Mouse (Mus musculus) cerebellum, postnatal 10 days (tissue): ENCODE results near the gene Olfr697.
"Not testable (repeated sequence)": the region's sequence is repeated elsewhere in the genome, so short reads cannot be mapped to it uniquely, and the experiment has no call there.

Experiments used
- DNase-seq, 2 experiments: peaks; one replicate each; pipeline ENCODE4 v3.0.0; 2021; ENCODE audit warnings: mixed read lengths in 2 of 2

Gene Olfr697

DNA sequence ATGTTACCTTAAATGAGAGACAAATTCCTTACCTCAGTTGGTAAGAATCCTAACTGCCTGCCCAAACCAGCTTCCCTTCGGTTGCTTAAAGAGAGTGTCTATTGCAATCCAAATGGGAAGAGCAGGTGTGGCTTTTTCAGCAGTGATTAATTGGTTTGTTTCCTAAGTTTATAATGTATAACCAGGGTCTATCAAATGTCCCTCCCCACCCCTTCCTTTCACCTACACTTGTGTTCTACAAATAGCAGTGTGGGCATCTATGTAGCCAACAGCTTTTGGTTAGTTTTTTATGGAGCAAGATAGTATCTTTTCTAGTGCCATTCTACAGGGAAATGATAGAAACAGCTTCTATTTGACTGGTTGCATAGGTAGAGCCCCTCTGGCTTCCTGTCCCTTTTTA, at the start of gene Olfr697:
Gene Olfr697 (minus strand): TSS at position 101 of the 400 bp plus-strand sequence.
- no peak for DNase-seq

DNA sequence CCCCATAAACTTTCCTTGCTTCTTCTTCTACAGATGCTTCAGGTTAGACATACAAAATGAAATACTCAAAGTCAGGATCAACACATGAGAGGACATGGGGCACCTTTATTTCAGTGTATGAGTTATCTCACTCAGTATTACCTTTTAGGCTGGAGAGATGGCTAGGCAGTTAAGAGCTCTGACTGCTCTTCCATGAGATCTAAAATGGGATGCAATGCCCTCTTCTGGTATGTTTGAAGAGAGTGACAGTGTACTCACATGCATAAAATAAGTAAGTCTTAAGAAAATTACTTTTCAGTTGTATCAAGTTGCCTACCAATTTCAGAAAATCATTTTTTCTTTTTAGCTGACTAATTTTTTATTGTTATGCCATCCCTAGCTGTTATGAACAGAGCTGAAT, 46.1 kb upstream of the Olfr697 start:
- DNase-seq = no peak

DNA sequence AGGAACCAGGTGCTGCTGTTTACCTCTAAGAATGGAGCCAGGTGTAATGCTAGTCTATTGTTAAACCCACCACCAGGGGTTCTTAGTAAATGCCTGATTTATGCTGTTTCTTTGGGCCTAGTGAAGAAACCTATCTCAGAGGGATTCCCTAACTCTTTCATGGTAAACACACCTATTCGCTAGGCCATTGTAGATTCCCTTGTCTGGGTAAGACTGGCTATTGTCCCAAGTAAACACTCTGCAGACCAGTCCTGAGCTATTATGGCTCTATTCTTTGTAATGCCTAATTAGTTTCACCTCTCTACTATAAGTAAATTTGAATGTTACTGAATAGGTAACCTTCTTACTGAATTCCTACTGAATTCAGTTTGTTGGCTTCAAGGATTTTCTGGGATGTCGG, 18.8 kb upstream of the Olfr697 start:
- not testable (repeated sequence) for DNase-seq

DNA sequence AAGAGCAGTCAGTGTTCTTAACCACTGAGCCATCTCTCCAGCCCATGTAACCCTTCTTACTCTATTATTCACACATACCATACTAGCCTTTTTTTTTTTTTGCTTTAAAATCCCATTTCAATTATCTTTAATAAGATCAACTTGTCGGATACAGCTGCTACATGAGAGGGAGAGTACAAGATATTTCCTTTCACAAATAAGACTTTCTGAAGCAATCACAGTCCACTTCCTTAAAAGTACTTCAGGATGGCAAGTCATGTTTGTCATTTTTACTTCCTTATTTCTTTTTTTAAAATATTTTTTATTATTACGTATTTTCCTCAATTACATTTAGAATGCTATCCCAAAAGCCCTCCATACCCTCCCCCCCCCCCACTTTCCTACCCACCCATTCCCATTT, 16.6 kb upstream of the Olfr697 start:
- no peak for DNase-seq

DNA sequence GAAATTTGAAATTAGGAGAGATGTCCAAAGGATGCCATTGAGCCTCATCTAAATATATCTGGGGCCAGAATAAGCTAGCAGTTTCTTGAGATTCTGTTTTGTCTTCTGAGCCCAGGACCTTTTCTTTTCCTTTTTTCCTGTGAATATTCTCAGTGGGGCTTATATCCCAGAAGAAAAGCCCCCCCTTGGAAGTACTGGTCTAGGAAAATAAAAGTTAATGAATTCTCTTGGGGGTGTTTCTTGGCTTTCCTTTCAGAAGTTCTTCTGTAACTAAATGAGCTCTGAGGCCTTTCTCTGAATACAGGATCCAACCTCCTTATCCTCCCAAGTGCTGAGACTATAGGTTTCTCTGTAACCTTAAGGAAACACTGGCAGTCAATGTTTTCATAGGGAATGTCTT, 13.1 kb upstream of the Olfr697 start, which contains the start of gene Olfr698:
Gene Olfr698 (minus strand): TSS at position 101 of the 400 bp plus-strand sequence.
- DNase-seq = no peak

DNA sequence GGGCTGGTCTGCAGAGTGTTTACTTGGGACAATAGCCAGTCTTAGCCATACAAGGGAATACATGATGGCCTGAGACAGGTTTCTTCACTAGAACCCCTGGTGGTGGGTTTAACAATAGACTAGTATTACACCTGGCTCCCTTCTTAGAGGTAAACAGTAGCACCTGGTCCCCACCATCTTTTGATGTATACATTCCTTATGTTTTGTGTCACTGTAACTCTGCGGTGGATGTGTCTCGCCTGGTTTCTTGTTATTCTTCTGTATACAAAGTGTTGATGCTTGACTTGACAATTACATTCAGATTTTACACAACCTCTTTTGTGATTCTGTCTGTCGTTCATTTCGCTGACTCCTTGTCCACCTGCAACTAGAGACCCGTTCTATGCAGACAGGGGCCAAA, 3.6 kb upstream of the Olfr697 start:
- no peak for DNase-seq

DNA sequence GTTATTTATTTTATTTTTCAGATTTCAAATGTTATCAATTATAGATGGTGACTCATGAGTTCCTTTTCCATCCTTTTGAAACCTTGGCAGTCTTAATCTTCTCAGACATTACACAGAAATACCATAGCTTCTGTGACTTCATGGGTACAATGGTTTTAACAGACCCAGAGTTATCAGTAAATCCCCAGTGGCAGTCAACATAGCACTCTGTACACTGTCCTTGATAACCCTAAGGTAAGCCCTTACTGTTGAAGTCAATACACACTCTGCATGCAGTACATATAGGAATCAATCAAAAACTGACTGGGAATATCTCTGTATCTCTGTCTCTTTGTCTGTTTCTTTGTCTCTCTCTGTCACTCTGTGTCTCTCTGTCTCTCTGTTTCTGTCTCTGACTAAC, 5.2 kb downstream of the Olfr697 start:
- no peak for DNase-seq

DNA sequence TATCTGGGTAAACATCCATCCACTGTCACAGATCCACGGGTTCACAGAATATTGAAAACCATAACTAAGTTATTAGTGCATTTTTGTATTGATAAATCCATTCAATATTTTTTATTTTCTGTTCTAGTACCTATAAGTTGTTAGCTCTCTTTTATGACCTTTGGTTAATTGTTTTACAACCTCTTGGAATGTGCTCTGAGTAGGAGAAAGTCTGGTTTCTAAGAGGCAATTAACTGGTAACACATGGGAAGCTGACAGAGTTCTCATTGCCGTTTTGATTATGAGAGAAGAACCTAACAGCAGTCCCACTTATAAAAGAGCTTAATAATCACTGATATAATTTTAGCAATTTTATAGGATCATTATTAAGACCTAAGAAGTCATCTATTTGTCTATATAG, 8.5 kb downstream of the Olfr697 start:
- no peak for DNase-seq

DNA sequence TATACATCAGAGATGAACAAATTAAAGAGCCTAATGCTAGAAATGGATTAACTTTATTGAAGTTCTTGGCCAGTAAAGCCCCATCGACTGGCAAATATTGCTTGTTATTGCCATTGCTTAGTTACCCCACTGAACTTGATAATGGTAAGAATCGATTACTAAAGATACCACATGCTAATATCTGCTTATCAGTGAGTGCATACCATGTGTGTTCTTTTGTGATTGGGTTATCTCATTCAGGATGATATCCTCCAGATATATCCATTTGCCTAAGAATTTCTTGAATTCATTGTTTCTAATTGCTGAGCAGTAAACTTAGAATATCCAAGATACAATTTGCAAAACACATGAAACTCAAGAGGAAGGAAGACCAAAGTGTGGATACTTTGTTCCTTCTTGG, 16.6 kb downstream of the Olfr697 start:
- DNase-seq = not testable (repeated sequence)

DNA sequence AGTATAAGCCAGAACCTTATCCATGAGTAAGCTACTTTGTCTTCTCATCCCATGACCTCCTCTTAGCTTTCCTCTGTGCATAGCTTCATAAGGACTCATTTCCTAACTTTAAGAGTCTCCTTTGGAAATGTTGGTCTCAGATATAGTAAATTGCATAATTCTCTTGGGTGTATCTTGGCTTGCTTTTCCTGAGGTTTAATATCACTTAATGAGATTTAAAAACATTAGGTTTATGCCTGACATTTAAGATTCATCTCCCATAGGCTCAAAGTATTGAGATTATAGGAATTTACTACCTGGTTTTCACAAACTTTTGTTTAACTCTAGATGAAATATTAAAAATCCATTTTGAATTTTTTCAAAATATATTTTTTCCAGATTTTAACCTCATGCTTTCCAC, 25.9 kb downstream of the Olfr697 start, which contains the start of gene Olfr695:
Gene Olfr695 (minus strand): TSS at position 101 of the 400 bp plus-strand sequence.
- no peak for DNase-seq

DNA sequence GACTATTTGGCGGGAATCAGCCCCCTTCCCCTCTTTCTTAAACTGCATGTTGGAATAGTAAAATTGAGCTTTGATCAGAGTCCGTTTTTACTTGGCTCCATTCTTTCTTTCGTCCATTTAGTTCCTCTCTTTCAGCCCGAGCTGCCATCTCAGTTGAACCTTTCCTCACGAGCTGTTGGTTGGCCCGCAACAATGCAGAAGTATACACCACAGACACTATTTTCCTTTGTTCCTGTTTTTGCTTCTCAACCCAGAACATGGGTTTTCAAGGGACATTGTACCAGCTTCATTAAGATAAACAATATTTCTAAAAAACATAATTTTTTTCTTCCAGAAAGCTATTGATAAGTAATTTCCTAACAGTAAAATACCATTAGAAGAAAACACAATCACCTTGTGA, 30.8 kb downstream of the Olfr697 start:
- DNase-seq = no peak

DNA sequence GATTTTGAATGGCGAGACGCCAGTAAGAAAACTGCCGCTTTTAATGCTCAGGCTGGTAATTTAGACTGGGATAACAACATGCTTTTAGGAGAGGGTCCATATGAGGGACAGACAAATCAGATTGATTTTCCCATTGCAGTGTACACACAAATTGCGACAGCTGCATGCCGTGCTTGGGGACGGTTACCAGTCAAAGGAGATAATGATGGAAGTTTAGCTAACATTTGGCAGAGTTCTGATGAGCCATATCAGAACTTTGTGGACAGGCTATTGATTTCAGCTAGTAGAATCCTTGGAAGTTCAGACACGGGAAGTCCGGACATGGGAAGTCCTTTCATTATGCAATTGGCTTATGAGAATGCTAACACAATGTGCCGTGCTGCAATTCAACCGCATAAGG, 34.5 kb downstream of the Olfr697 start:
- DNase-seq = not testable (repeated sequence)

DNA sequence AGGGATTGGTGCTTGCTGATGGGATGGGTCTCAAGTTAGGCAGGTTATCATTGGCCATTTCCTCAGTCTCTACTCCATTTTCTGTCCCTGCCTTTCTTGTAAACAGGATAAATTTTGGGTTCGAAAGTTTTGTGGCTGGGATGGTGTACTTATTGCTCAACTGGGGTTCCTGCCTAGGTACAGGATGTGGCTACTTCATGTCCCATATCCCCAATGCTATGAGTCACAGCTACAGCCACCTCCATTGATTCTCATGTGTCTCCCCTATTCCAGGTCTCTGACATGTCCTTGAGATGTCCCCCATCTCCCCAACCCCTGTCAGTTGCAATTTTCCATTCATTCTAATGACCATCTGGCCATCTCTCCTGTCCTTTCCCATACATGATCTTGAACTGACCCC, 45.4 kb downstream of the Olfr697 start:
- no peak for DNase-seq

DNA sequence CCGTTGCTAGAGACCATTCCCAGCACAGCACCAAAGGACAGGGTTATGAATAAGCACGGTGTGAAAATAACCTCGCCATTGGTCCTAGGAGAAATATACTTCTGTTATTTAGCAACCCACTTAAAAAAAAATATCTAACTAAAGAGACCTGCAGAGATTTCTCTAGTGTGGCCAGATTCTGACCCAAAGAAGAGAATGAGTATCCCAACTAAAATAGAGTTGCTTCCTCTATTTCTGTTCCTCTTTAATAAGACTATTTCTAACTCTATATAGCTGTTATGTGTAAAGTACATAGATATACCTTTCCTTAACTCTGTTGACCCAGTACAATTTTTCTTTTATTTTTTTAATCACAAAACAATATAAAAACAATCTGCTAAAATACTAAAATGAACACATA, 49.3 kb downstream of the Olfr697 start:
- no peak for DNase-seq

DNA sequence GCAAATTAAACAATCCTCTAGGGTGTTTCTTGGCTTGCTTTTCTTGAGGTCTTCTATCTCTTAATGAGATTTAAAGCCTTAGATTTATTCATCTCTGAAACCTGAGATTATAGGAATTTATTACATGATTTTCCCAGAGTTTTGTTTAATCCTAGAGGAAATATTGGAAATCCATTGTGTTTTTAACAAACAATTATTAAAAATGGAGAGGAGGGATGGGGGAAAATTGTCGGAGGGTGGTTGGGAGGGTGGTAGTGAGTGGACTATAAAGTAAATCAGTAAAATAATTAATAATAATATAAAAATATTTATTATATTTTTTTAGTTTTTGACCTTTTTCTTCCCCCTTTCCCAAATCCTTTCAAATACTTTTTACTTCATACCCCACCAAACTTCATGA, 50.5 kb downstream of the Olfr697 start, which contains the start of gene Olfr694:
Gene Olfr694 (minus strand): TSS at position 101 of the 400 bp plus-strand sequence.
- no peak for DNase-seq
